Mouse (Mus musculus) layer of hippocampus, postnatal 25 days (tissue): Measurements from ENCODE around the gene Zfp446. TPM values are rescaled to one million over a fixed set of nuclear protein-coding genes. Genes with fewer than 3 reads are reported as not detected.
"Not testable (repeated sequence)": the region's sequence is repeated elsewhere in the genome, so short reads cannot be mapped to it uniquely, and the experiment has no call there.

Experiments used
- DNase-seq, 2 experiments: peaks; one replicate each; pipeline ENCODE4 v3.0.0; 2022; ENCODE audit warnings: mixed read lengths in 2 of 2, low spot score in 1 of 2; ENCODE audit errors: extremely low spot score in 1 of 2
- total RNA-seq, 2 experiments: library from RNA; stranded (reverse); gene quantifications; 2 replicates each; pipeline ENCODE4 v1.2.3; 2021

Zfp446 gene
- 1 to 10 TPM; 8.1 to 9.1 TPM for total RNA-seq

DNA sequence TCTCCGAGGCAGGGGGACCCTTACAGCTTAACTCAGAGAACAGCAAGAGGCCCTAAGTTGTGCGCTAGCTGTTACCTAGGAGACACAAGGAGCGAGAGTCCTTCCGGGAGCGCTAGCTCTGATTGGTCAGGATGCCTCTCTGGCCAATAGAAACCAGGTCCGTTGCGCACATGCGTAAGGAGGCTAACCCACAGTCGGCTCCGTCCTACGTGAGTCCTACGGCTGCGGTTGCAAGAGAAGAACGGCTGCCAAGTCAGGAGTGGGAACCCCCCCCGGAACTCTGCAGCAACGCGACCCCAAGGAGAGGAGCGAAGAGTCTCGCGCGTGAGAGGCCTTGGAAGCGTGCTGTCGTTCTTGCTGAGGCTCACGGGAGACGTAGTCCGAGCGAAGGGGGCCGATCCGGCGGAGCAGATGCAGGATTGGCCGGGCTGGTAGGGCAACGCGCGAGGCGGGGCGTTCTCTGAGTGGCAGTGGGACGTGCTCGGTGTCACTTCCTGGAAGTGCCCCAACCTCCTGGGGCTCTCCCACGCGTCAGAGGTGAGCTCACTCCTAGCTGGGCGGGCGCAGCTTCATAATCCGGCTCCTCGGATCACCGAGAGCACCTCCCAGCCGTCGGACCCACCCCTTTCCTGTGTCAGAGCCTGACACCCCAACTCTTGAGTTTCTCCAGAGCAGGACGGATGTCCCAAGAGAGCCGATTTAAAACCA is at the start of gene Zfp446:
TSS of gene Zfp446 (plus strand) at position 167 of the 708 bp plus-strand sequence.
- DNase-seq = peak; percentile 93 to 96

DNA sequence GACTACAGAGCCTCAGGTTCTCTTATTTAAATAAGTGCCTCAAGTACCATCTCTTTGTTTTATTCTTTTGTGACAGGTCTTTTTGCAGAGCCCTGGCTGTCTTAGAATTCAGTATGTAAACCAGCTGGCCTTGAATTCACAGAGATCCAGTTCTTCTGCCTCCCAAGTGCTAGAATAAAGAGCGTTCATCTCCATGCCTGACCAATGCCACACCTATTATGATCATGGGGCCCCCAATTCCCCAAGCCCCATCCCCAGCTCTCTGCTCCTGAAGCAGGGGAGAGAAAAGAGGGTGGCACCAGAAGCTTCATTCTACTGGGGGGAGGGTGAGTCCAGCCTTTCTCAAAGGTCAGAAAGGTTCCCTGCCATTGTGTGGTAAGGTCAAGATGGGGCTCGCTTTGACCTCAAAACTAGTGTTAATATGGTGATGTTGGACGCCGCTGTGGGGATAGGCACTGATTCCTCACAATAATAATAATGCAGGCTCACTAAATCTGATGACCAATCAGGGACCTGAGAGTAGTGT is 44.0 kb upstream of the Zfp446 start:
- DNase-seq = no peak

DNA sequence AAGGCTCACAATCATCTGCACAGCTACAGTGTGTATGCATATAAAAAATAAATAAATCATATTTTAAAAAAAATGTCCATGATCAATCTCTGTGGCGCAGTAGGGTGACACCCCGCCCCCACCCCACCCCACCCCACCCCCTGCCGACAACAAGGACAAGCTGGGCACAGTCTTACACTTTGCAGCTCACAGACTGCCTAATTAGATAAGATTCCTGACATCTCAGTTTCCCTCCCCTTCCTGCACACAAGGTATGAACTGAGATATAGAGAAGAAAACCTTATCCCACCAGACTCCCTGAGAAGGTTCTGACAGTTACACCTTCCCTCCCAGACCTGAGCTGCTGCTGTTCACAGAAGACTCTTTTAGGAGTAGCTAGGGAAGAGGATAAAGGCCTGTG is 42.8 kb upstream of the Zfp446 start:
- no peak for DNase-seq

DNA sequence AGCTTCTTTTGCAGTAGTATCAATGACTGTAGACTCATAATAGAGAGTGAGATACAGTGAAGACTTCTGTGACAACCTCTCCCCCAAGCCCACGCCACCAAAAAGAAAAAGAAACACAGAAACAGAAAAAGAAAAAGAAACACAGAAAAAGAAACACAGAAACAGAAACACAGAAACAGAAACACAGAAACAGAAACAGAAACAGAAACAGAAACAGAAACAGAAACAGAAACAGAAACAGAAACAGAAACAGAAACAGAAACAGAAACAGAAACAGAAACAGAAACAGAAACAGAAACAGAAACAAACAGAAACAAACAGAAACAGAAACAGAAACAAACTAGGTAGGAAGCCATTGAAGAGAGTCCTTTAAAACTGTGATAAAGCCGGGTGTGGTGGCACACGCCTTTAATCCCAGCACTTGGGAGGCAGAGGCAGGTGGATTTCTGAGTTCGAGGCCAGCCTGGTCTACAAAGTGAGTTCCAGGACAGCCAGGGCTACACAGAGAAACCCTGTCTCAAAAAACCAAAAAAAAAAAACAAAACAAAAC is 40.3 kb upstream of the Zfp446 start:
- not testable (repeated sequence) for DNase-seq

DNA sequence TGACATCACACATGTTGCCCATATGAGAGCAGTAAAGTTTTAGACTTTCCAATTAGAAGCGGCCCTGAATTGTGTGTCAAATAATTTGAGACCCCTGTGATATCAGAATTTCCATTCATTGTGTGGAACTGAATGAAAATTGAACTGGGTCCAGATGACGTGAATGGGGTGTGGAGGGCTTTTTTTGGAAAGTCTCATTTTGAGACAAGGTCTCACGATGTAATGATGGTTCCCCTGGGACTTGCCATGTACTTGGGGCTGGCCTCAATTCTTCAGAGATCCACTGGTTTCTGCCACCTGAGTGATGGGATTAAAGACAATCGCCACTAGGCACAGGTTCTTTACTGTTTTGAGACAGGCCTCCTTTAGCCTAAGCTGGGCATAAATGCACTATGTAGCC is 37.0 kb upstream of the Zfp446 start:
- no peak for DNase-seq

DNA sequence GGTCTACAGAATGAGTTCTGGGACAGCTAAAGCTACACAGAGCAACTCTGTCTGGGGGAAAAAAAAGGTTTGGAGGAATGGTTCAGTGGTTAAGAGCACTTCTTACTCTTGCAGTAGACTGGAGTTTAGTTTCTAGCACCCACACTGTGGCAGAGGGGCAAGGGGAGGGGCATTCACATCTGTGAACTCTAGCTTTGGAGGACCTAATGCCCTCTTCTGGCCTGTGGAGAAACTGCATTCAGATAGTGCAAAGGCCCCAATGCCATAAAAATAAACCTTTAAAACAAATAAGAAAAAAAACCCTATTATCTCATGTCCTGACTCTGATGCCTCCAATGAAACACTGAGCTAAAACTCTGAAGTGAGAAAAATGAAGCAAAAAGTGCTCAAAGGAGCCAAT is 34.2 kb upstream of the Zfp446 start:
- no peak for DNase-seq

DNA sequence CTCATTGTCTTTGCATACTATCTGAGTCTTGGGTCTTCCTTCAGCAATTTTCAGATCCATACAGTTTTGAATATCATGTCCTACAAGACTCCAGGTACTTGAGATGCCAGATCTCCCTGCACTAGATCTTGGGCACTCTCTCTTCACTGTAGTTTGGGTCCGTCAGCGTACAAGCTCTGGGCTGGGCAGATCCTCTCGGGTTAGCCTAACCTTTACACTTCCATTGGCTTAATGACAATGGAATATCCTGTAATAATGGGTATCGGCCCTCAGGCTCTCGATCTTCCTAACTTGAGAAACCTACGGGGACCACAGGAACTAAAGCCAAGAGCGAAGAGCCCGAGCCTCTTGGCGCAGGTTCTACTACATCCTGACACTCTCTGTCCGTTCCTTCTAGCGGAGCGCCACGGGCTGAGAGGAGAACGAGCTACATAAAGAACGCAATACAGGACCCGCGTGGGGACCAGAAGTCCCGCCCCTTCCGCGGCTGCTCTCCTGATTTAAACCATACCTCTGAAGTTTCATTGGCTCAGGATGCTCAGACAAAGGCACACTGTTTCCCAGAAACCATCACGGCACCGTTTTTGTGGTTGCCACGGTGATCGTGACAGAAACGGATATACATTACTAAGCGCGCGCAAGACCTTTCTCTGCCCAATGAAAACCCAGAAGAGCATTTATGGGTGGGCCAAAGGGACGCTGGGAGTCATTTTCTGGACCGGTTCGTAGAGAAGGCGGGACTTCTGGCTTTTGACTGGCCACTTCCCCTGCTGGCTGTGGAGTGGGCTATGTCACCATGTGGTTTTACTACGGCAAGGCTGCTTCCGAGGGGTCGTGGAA is 28.4 kb upstream of the Zfp446 start:
- peak; percentile 75 to 76 for DNase-seq

DNA sequence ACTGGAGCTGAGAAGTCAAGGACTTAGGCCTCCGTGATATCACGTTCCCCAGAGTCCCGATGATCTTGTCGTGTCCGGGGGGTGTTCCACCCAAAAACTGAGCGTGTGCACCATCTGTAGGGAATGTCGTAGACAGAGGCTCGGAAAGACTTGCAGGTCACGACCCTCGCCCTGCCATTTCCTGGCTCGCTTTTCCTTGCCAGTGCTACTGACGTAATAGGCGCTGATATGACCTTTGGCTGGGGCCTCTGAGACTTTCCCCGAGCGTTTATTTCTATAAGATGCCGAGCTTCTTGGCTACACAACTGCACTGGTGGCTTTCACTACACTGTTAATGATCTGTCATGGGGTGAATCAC is 27.8 kb upstream of the Zfp446 start:
- DNase-seq = no peak

DNA sequence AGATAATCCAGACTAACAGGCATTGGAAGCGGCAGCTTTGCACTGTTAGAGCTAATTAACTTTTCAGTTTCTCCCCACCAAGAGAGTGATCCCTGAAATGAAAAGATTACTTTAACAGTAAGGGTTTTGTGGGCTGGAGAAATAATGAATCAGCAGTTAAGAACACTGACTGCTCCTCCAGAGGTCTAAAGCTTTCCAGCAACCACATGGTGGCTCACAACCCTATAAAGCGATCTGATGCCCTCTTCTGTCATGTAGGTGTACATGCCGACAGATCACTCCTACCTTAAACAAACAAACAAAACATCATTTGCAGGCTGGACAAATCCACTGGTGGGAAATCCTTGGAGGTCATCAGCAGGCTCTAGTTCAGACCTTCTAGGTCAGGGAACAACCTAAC is 22.8 kb upstream of the Zfp446 start:
- no peak for DNase-seq

DNA sequence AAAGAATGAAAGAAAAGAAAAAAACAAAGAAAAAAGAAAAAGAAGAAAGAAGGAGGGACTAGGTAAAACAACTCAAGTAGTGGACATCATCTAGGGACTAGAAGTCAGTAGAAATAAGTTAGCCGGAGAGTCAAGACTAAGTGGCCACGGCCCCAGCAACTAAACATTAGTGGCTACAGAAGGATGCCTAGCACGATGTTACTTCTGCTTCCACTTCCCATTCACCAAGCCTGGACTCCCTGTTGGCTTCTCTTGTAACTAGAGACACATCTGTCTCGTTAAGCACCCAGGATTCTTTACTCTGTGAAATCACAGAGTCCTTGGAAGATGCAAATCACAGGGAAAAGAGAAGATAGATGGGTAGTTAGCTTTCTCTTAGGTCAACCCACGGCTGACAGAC is 20.1 kb upstream of the Zfp446 start:
- DNase-seq = no peak

DNA sequence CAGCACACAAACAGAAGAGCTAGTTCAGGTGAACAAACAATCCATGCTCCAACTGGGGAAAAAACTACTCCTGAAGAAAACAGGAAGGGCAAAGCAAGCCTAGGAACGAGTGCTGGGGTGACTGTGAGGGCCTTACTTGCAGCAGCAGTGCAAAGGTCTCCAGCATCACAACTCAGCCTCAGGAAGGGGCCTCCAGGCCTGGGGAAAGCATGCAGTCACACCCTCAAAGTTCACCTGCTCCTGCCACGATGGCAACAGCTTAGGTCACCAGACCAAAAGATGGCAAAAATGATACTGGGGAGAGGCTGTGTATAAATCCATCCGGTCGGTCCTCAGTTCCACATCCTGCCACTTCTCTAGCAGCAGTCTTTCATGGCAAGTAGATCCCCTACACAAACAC is 18.7 kb upstream of the Zfp446 start:
- DNase-seq = no peak

DNA sequence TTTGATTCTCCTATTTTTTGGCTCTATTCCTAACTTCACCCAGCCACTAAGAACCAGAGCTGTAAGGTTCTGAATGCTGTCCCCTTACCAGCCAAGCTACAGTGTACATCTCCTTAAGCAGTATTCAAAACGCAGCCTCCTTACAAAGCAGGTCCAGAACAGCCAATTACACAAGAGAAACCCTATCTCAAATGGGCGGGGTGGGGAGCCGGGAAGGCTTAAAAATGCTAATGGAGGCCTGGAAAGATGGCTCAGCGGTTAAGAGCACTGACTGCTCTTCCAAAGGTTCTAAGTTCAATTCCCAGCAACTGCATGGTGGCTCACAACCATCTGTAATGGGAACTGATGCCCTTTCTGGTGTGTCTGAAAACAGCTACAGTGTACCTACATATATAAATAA is 17.9 kb upstream of the Zfp446 start:
- DNase-seq = no peak

DNA sequence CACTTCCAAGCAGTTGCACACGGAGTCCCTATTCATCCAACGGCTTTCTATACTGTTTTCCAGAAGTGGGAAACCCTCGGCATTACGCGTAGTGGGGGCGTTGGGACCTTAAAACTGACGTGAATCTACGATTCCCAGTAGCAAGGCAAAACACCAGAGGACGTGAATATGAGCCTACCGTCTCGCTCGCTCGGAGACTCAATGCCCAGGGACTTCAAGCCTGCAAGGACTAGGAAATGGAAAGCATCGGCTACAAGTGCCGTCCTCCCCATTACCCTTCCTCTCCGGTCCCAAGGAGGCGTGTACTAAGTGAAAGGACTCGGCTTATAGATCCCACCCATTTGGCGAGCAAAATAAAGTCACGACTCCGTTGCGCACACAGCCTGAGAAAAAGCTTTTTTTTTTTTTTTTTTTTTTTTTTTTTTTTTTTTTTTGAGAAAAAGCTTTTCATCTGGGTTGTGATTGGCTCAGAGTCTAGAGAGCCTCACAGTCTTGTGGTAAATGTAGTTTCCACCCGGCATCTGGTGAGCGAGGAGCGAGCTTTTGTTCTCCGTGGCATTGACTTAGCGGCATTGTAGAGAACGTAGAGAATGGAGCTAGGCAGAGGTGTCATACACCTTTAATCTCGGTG is 16.0 kb upstream of the Zfp446 start:
- DNase-seq = peak in 1 of 2 experiments; percentile 41

DNA sequence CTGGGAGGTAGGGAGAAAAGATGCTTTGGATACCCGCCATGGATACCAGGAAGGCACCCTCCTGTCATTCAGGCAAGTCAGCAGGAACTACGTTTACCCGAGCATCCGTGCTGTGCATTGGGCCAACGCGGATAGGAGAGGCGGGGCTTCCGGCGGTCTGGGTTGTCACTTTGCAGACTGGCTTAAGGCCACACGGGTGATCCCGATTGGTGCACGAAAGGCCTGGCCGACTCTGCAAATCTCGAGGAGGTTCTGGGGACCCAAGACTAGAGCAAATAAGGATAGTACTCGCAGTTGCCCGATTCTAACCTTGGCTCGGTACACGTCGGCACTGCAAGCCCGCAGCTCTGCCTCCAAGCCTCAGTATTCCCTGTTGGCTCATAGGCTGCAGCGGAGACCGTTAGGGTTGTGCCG is 12.0 kb upstream of the Zfp446 start, which contains the start of gene Zfp324:
TSS of gene Zfp324 (plus strand) at position 161 of the 414 bp plus-strand sequence.
- peak; percentile 73 to 81 for DNase-seq

DNA sequence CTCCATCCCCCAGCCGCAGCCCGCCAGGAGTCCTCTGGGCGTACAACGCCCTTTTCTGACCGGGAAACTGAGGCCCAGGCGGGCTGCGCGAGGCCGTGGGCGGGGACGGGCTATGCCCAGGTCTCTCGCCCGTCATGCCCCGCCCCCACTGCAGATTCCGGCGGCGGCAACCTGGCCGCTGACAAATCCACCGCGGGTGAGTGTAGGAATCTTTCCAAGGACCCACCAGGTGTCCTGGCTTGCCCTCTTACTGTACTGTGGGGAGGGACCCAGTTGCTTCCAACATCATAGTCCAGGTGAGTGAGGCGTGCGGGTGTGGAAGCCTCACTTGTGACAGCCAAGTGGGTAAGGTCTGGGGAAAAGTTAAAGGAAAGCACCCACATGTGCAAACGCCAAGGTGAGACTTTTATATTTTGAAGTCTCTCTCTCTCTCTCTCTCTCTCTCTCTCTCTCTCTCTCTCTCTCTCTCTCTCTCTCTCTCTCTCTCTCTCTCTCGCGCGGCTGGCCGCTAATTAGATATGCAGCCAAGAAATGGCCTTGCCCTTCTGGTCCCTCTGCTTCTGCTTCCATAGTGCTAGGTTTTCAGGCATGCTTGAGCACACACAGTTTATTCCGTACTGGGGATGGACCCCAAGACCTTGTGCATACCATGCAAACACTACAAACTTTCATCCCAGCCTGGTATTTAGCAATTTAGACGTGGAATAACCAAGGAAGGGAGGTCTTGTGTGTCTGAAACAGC is 11.4 kb upstream of the Zfp446 start:
- DNase-seq = peak in 1 of 2 experiments; percentile 56

DNA sequence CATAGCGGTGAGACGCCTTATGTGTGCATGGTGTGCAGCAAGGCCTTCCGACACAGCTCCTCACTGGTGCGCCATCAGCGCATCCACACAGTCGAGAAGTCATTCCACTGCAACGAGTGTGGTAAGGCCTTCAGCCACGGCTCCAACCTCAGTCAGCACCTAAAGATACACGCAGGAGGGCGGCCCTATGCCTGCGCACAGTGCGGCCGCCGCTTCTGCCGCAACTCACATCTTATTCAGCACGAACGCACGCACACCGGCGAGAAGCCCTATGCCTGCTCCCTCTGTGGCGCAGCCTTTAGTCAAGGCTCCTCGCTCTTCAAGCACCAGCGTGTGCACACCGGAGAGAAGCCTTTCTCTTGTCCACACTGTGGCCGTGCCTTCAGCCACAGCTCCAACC is 6.7 kb upstream of the Zfp446 start:
- DNase-seq = no peak

DNA sequence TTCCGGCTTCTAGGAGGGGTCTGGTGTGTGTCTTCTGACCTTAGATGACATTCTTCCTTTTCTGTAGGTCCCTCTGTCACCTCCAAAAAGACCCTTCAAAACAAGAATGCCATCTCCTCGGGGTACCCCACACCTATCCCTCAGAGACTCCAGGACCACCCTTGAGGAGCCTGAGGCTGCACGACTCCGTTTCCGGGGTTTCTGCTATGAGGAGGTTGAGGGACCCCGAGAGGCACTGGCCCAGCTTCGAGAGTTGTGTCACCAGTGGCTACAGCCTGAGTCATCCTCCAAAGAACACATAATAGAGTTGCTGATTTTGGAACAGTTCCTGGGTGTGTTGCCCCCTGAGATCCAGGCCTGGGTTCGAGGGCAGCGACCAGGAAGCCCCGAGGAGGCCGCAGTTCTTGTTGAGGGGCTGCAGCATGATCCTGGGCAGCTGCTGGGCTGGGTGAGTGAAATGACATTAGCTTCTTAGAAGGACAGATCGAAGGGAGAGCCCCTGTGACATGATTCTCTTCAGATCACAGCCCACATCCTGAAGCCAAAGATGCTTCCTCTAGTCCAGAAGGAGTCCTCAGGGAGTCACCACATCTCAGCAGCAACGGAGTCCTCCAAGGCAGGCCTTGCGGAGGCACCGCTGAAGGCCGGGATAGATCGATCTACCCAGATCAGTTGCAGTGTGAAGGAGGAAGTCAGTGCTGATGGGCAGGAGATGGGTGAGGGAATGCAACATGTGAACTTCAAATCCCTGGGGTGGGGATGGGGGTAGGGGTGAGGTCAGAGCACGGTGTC is 1.5 kb downstream of the Zfp446 start:
- no peak for DNase-seq

DNA sequence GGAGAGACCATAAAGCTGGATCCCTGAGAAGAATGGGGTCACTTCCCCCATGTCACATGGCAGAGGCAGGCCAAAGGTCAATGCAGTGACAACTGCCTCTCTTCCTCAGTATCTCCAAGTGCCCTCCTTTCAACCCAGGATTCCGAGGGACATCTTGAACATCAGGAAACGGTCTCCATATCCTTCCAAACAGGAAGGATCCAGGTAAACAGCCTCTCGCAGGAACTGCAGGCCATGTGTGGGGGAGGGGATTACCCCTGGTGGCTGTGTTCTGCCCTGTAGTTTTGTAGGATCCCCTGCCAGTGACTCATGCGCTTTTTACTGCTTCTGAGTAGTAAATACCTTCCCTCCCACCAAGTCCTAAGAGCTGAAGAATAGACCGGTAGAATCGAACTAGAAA is 2.1 kb downstream of the Zfp446 start:
- DNase-seq = no peak

DNA sequence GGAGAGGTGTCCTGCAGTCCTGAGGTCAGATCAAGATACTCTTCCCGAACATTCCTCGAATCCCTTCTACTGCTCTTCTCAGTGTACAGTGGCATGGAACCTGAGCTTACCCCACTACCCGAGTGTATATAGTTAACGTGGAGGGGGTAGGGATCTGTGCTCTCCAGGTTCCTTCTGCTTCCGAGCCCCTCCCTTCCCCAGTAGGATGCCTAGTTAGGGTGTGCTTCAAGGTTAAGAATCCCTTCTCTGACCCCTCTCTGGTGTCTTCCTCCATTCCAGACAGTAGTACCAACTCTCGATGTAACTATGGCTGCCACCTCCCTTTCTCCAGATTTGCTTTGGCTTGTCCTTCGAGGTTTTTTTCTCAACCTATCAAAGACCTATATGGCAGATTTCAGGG is 2.6 kb downstream of the Zfp446 start:
- DNase-seq = no peak
